Mouse (Mus musculus) megakaryocyte, adult 5-6 weeks (primary cell): ENCODE measurements around the gene Acadl. TPM values are rescaled to one million over a fixed set of nuclear protein-coding genes. Genes with fewer than 3 reads are reported as not detected.
A peak's percentile ranks its signal among the peaks of the same experiment; 100 is the strongest.

Experiments used
- ATAC-seq: 2 replicates; pipeline ENCODE4 v1.8.0; 2016; ENCODE audit warnings: mild to moderate bottlenecking, inconsistent platforms; ENCODE audit not compliant: poor library complexity, severe bottlenecking
- total RNA-seq, 2 experiments: library from RNA; stranded (forward) in 1 of 2; stranded (reverse) in 1 of 2; fragments of 153-499, 151-499 nt in 1 of 2; fragments of 221-1000, 200-1000 nt in 1 of 2; gene quantifications; 2 replicates each; pipeline versions ENCODE4 v1.2.3 to v1.2.4; 2015 to 2017

The Acadl gene
- total RNA-seq, 2 experiments from 2014 or later, result 54.4 to 87.7 TPM

GRCm38 (mm10) chr1:66839755-66840438 lies 23.2 kb downstream of the Acadl start:
- ATAC-seq, result no peak

- no peak for ATAC-seq
Observed at GRCm38 (mm10) chr1:66839135-66839534, 23.9 kb downstream of the Acadl start.

- ATAC-seq, result peak; percentile 87
Observed at GRCm38 (mm10) chr1:66838184-66839042, 24.7 kb downstream of the Acadl start.

- ATAC-seq, result no peak
Observed at GRCm38 (mm10) chr1:66837207-66837606, 25.9 kb downstream of the Acadl start.

- ATAC-seq, result no peak
Observed at GRCm38 (mm10) chr1:66832636-66833165, 30.4 kb downstream of the Acadl start.

- no peak for ATAC-seq
Observed at GRCm38 (mm10) chr1:66831824-66832600, 31.1 kb downstream of the Acadl start.

GRCm38 (mm10) chr1:66829400-66830080 lies 33.5 kb downstream of the Acadl start:
- ATAC-seq, result no peak

- ATAC-seq, result no peak
Observed at GRCm38 (mm10) chr1:66821966-66822365, 41.1 kb downstream of the Acadl start.

GRCm38 (mm10) chr1:66820241-66820640 lies 42.8 kb downstream of the Acadl start:
- no peak for ATAC-seq

- ATAC-seq, result no peak; the same call in 1 of the 2 replicates
Observed at GRCm38 (mm10) chr1:66817865-66818315, 45.2 kb downstream of the Acadl start.

GRCm38 (mm10) chr1:66817453-66817839 lies 45.6 kb downstream of the Acadl start, which contains the start of gene Kansl1l:
Gene Kansl1l, minus strand, starts transcription at chr1:66817562.
- peak; percentile 72 for ATAC-seq

GRCm38 (mm10) chr1:66816837-66817452 lies 46.1 kb downstream of the Acadl start:
- peak; percentile 43 for ATAC-seq

GRCm38 (mm10) chr1:66815941-66816777 lies 46.9 kb downstream of the Acadl start:
- ATAC-seq, result peak; percentile 49

GRCm38 (mm10) chr1:66814756-66815155 lies 48.3 kb downstream of the Acadl start:
- no peak for ATAC-seq

GRCm38 (mm10) chr1:66813191-66813590 lies 49.9 kb downstream of the Acadl start:
- no peak for ATAC-seq

GRCm38 (mm10) chr1:66806821-66807220 lies 56.3 kb downstream of the Acadl start:
- no peak for ATAC-seq

- no peak for ATAC-seq
Observed at GRCm38 (mm10) chr1:66805408-66805807, 57.7 kb downstream of the Acadl start.

GRCm38 (mm10) chr1:66804710-66805109 lies 58.4 kb downstream of the Acadl start:
- no peak for ATAC-seq

- no peak for ATAC-seq
Observed at GRCm38 (mm10) chr1:66797962-66798361, 65.1 kb downstream of the Acadl start.
